Mouse (Mus musculus) liver, postnatal 0 days (tissue): ENCODE measurements at regions not wholly inside any gene's neighbourhood (a gene's known extent, or its start where the extent isn't known, plus 50 kb on each side); places are given as distances from the start of the nearest gene placed in this dataset.

ENCODE experiments used
- ATAC-seq: fragments of 200-750 bp; cut with Nextera tagmentation; 2 replicates; pipeline ENCODE4 v1.8.0; 2017; ENCODE audit warnings: mild to moderate bottlenecking, moderate library complexity
- DNase-seq: peaks from one replicate; pipeline ENCODE4 v3.0.0-alpha.2; 2016
- H3K27ac ChIP-seq: fragments of 300-500 bp; sonication (generic); 2 replicates; pipeline ENCODE4 v1.5.1; 2014; ENCODE audit warnings: antibody characterized with exemption, moderate library complexity, mild to moderate bottlenecking, low read depth
- H3K27me3 ChIP-seq: fragments of 300-500 bp; sonication (generic); 2 replicates; pipeline ENCODE4 v1.6.1; 2014; ENCODE audit warnings: low read length, control low read depth, mixed read lengths; ENCODE audit not compliant: insufficient read depth
- H3K36me3 ChIP-seq: fragments of 300-500 bp; sonication (generic); replicated peaks from 2 replicates; pipeline ENCODE4 v1.6.1; 2014; ENCODE audit warnings: mild to moderate bottlenecking, control low read depth, low read length, moderate library complexity, mixed read lengths; ENCODE audit not compliant: insufficient read depth
- H3K4me1 ChIP-seq: fragments of 300-500 bp; sonication (generic); 2 replicates; pipeline ENCODE4 v1.6.1; 2014; ENCODE audit warnings: antibody characterized with exemption, mild to moderate bottlenecking, control low read depth; ENCODE audit not compliant: insufficient read depth
- H3K4me2 ChIP-seq: fragments of 300-500 bp; sonication (generic); 2 replicates; pipeline ENCODE4 v1.6.1; 2014; ENCODE audit warnings: low read depth, mild to moderate bottlenecking, low read length, moderate library complexity, mixed read lengths
- H3K4me3 ChIP-seq: fragments of 300-500 bp; sonication (generic); 2 replicates; pipeline ENCODE4 v1.5.1; 2014; ENCODE audit warnings: low read depth, low read length
- H3K9ac ChIP-seq: fragments of 300-500 bp; sonication (generic); replicated peaks from 2 replicates; pipeline ENCODE4 v1.6.1; 2014; ENCODE audit warnings: mild to moderate bottlenecking, moderate library complexity
- H3K9me3 ChIP-seq: fragments of 300-500 bp; sonication (generic); 2 replicates; pipeline ENCODE4 v1.6.1; 2016; ENCODE audit warnings: mild to moderate bottlenecking, control low read depth, low read length, mixed read lengths
- CTCF ChIP-seq: sonication (generic); IDR thresholded peaks from 2 replicates; pipeline ENCODE4 v1.5.1; 2016; ENCODE audit warnings: antibody characterized with exemption, low read depth
- EP300 ChIP-seq: IDR thresholded peaks from 2 replicates; pipeline ENCODE4 v1.6.1; 2016; ENCODE audit warnings: antibody characterized with exemption, low read depth, mild to moderate bottlenecking
- WGBS: fragments of 180-500 bp; shearing (Covaris S2); extraction: QIAGEN DNeasy Blood & Tissue Kit; methylation state at CpG from one replicate; pipeline ENCODE4 v1.1.7; 2014; ENCODE audit not compliant: insufficient replicate concordance; 5-methylcytosine and 5-hydroxymethylcytosine counted together

DNA sequence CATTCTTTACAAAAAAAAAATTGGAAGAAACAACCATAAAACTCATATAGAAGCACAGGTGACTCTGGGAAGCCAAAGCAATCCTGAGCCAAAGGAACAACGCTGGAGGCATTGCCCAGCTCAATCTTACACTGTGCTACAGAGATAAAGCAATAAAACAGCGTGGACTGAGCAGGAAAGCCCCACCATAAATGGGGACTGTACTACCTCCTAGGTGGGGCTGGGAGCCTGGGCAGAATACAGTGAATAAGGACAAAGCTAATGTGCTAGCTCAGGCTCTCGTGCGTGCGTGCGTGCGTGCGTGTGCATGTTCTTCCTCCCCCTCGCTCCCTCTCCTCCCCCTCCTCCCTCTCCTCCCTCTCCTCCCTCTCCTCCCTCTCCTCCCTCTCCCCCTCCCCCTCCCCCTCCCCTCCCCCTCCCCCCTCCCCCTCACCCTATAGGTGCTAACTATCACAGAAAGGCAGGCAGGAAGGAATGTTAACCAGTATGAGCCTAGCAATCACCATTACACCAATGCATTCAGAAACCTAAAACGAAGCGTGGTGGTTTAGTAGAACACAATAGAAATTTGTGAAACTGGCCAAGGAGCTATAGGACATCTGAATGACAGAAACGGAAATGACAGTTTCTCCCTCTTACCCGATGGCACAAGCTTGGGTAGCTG lies 64.6 kb upstream of the 4932438A13Rik start:
- no peak overlapping the region for H3K4me3 ChIP-seq
- DNase-seq (no peak), ATAC-seq (no peak)
- no peak overlapping the region for H3K27ac ChIP-seq
- WGBS, result 46% methylated on average over 13 of the region's 13 CpGs
- H3K36me3 ChIP-seq, result no peaks in the 10 kb centered on the region
- no peak overlapping the region for H3K4me2 ChIP-seq
- no peak overlapping the region for H3K9ac ChIP-seq
- no peaks in the 10 kb centered on the region for H3K9me3 ChIP-seq
- H3K27me3 ChIP-seq, result no peaks in the 10 kb centered on the region
- H3K4me1 ChIP-seq, result no peaks in the 10 kb centered on the region
- TF ChIP-seq CTCF, result no peak
- no peak for TF ChIP-seq EP300

DNA sequence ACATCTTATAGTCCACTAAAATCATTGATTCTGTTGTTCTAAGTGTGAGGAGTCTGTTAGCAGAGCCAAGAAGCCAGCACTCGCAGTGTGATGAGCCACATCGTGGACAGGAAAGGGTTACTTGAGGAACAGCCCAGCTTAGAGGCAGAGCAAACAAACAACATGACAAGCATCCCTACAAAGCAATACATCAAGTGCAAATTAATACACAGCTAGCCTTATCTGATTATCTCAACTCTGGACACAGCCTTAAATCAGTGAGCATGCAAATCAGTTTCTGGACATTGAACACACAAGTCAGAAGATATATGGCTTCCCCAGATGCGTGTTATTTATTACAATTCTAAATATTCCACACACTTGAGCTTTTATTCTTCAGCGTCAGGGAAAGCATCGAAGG lies 52.4 kb upstream of the 4932438A13Rik start:
- no peaks in the 10 kb centered on the region for H3K36me3 ChIP-seq
- no peak for TF ChIP-seq EP300
- TF ChIP-seq CTCF, result no peak
- H3K27ac ChIP-seq, result no peak overlapping the region
- DNase-seq (no peak), ATAC-seq (no peak)
- WGBS, result 71% methylated on average over 5 of the region's 5 CpGs
- no peak overlapping the region for H3K4me2 ChIP-seq
- no peaks in the 10 kb centered on the region for H3K27me3 ChIP-seq
- no peak overlapping the region for H3K9ac ChIP-seq
- no peak overlapping the region for H3K4me3 ChIP-seq
- H3K4me1 ChIP-seq, result no peaks in the 10 kb centered on the region
- no peaks in the 10 kb centered on the region for H3K9me3 ChIP-seq
